Mouse (Mus musculus): ENCODE results near the gene Entpd1. TPM values are rescaled to one million over a fixed set of nuclear protein-coding genes. Genes with fewer than 3 reads are reported as not detected.
"Not testable (repeated sequence)": the region's sequence is repeated elsewhere in the genome, so short reads cannot be mapped to it uniquely, and the experiment has no call there.

Entpd1 gene
- total RNA-seq, 1 experiment from 2014 or later, result 54.4 TPM

GRCm38 (mm10) chr19:40616021-40616420 lies 3.9 kb downstream of the Entpd1 start:
- 0 out of 2 replicates have a peak, but pooled peaks have one; percentile 27 for ATAC-seq (replicated peaks; ENCODE audit: insufficient number of reproducible peaks, low FRiP score, low TSS enrichment, poor library complexity, severe bottlenecking)

DNA sequence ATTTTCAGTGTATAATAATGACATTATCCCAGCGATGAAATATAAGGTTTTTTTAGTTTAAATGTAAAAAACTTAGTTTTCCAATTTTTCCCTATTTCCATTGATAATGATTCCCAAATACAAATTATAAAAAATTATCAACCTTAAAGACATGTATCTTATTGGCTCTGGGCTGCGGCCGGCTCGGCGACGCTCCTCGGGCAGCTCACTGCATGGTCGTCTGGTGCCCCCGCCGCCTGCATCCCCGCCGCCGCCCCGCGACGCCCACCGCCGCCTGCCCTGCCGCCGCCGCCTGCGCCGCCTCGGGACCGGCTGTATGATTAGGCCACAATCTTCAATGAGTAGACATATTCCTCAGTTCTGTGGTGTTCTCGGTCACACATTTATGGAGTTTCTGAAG lies 9.4 kb downstream of the Entpd1 start:
- ATAC-seq (replicated peaks; ENCODE audit: insufficient number of reproducible peaks, low FRiP score, low TSS enrichment, poor library complexity, severe bottlenecking), result not testable (repeated sequence)

- ATAC-seq (replicated peaks; ENCODE audit: insufficient number of reproducible peaks, low FRiP score, low TSS enrichment, poor library complexity, severe bottlenecking), result no peak
Measured at GRCm38 (mm10) chr19:40625935-40626334, 13.8 kb downstream of the Entpd1 start.

GRCm38 (mm10) chr19:40628950-40629349 lies 16.8 kb downstream of the Entpd1 start:
- no peak for ATAC-seq (replicated peaks; ENCODE audit: insufficient number of reproducible peaks, low FRiP score, low TSS enrichment, poor library complexity, severe bottlenecking)

- no peak for ATAC-seq (replicated peaks; ENCODE audit: insufficient number of reproducible peaks, low FRiP score, low TSS enrichment, poor library complexity, severe bottlenecking)
Measured at GRCm38 (mm10) chr19:40630096-40630495, 17.9 kb downstream of the Entpd1 start.

DNA sequence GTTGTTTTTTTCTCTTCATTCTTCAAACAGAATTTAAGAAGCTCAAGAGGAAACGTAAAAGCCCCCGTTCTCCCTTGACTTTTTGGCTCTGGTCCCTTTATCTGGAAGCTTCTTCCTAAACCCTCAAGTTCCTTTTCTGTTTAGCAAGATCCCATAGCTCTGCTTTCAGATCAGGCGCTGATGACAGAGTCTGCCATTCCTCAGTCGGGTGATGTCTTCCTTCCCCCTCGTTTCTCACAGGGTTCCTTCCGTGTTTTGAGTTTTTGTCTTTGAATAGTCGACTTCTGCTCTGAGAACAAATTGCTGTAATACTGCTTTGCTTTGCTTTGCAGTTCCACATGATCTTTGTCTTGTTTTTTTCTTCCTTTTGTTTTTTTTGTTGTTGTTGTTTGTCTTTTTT lies 18.4 kb downstream of the Entpd1 start:
- peak; percentile 90 for ATAC-seq (replicated peaks; ENCODE audit: insufficient number of reproducible peaks, low FRiP score, low TSS enrichment, poor library complexity, severe bottlenecking)

- ATAC-seq (replicated peaks; ENCODE audit: insufficient number of reproducible peaks, low FRiP score, low TSS enrichment, poor library complexity, severe bottlenecking), result no peak
Measured at GRCm38 (mm10) chr19:40632193-40632592, 20.0 kb downstream of the Entpd1 start.

GRCm38 (mm10) chr19:40632668-40633067 lies 20.5 kb downstream of the Entpd1 start:
- ATAC-seq (replicated peaks; ENCODE audit: insufficient number of reproducible peaks, low FRiP score, low TSS enrichment, poor library complexity, severe bottlenecking), result no peak

DNA sequence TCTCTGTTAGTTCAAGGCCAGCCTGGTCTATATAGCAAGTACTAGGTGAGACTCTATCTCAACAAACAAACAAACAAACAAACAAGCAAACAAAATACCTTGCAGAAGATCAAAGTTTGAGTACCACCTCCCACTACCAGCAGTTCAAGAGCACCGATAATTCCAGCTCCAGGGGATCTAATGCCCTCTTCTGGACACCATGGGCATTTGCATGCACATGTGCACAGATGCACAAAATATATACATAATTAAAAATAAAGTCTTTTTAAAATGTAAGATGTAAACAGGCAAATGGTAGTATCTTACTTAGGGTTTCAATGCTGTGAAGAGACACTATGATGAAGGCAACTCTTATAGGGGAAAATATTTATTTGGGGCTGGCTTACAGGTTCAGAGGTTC lies 21.0 kb downstream of the Entpd1 start:
- no peak for ATAC-seq (replicated peaks; ENCODE audit: insufficient number of reproducible peaks, low FRiP score, low TSS enrichment, poor library complexity, severe bottlenecking)

GRCm38 (mm10) chr19:40637091-40637490 lies 24.9 kb downstream of the Entpd1 start:
- ATAC-seq (replicated peaks; ENCODE audit: insufficient number of reproducible peaks, low FRiP score, low TSS enrichment, poor library complexity, severe bottlenecking), result no peak

DNA sequence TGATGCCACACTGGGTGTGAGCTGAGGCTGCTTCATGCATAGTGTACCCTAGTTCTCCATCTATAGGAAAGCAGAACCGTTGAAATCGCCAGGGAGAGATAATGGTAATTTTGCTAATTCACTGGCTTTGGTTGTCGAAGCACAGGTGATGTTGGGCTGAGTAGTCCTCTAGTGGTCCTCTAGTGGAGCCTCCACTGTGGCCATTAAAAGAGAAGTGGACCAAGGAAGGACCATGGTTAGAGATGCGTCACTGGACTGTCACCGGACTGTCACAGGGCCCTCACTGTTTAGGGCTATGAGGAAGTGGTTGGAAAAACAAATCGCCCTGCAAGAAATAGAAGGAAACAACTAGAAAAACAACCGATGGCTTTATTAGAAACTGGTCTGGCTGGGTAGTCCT lies 25.4 kb downstream of the Entpd1 start:
- peak; percentile 85 for ATAC-seq (replicated peaks; ENCODE audit: insufficient number of reproducible peaks, low FRiP score, low TSS enrichment, poor library complexity, severe bottlenecking)

DNA sequence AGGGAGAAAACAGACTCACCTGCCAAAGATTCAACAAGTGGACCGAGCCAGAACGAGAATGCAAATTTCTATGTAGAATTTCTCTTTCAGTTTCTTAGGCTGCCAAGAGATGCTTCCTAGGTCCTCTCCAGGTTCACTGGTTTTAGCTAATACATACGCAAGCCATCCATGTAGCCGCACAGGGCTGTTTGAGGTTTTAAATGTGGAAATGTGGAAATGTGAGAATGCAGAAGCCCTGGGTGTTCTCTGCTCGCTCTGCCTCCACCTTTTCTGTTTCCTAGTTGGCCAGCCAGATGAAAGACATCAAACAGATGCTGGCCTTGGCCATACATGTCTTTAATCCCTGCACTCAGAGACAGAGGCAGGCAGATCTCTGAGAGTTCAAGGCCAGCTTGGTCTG lies 26.4 kb downstream of the Entpd1 start:
- ATAC-seq (replicated peaks; ENCODE audit: insufficient number of reproducible peaks, low FRiP score, low TSS enrichment, poor library complexity, severe bottlenecking), result 0 out of 2 replicates have a peak, but pooled peaks have one; percentile 14

- peak; percentile 76 for ATAC-seq (replicated peaks; ENCODE audit: insufficient number of reproducible peaks, low FRiP score, low TSS enrichment, poor library complexity, severe bottlenecking)
Measured at GRCm38 (mm10) chr19:40639729-40640304, 27.7 kb downstream of the Entpd1 start.

DNA sequence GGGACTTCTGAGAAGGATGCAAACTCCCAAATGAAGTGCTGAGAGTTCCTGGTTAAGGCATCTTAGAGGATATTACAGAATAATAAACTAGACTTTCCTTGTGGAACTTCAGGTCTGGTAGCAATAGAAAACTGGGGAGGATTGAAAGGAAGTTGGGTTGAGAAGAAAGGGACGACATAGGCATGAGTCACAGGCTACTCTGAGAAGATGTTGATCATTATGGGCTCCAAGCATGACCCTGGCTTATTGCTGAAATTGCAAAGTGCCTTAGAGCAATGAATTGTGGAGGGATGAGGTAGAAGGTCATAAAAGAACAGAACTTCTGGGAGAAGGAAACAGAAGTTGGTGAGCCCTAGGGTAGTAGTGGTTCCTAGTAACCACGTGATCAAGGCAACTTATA lies 28.6 kb downstream of the Entpd1 start:
- ATAC-seq (replicated peaks; ENCODE audit: insufficient number of reproducible peaks, low FRiP score, low TSS enrichment, poor library complexity, severe bottlenecking), result no peak

DNA sequence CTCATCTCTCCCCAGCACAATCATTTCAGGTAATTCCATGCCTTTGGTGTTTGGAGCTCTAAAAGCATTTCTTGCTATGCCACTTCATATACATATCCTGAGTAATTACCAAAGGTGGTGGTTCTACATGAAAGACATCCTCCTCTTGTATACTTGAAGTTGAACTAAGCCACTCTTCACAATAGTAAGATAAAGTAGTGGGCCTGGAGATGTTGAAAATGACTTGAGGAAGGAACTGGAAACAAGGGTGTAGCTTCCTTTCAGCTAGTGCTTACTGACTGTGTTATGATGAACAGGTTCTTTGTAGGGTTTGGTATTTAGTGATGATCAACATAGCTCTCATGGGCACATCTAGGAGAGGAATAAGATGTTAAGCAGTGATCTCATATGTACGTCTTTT lies 31.7 kb downstream of the Entpd1 start:
- no peak for ATAC-seq (replicated peaks; ENCODE audit: insufficient number of reproducible peaks, low FRiP score, low TSS enrichment, poor library complexity, severe bottlenecking)

DNA sequence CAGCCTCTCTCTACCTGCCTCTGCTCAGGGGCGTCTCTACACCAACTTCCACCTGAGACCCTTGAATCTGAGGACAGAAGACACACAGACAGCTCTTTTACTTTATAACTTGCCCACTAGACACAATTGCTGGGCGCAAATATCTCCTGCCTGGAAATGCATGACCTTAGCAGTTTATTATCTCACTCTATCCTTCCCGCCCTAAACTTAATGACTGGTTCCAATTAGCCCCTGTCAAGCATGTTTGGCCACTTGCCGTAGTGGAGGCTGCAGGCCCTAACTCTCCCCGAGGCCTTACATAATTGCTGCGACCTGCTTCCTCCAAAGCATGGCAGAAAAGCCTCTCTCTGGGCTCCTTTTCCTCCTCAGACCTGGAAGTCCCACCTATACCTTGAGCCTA lies 34.2 kb downstream of the Entpd1 start:
- no peak for ATAC-seq (replicated peaks; ENCODE audit: insufficient number of reproducible peaks, low FRiP score, low TSS enrichment, poor library complexity, severe bottlenecking)

DNA sequence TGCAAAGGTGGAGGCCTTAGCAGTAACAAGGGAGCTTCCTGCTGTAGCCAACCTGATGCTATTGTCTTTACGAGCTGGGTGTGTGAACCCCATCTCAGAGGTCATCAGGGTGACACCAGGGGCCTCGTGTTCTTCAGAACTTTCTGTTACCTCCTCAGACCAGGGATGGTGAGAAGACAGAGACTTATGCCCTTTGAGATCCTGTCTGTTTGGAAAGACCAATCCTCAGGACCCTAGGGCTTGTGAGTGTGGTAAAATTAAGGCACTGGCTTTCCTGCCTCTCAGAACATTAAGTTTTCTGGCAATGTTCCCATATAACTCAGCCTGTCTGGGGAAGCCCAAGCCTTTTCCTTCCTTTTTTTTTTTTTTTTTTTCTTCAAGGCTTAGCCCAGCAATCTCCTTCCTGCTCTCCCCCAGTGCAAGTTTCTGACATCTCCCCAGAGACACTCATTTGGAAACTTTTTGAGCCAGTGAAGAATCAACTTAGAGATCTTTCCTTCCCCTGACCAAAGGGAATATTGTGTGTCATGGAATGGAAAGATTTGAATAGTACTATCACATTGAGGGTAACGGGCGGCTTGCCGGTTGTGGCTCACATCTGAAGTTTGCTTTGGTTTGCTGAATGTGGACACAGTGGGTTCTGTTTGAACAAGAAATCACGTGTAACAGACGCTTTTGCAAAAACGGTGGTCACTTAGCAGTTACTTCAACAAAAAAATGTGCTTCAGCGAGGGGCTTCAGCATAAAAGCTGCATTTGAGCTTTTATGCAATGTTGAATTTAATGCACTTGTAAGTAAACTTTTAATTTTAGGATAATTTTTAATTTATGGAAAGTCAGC lies 35.4 kb downstream of the Entpd1 start:
- ATAC-seq (replicated peaks; ENCODE audit: insufficient number of reproducible peaks, low FRiP score, low TSS enrichment, poor library complexity, severe bottlenecking), result no peak

GRCm38 (mm10) chr19:40650090-40650489 lies 37.9 kb downstream of the Entpd1 start:
- peak; percentile 53; the same call in 1 of the 2 replicates for ATAC-seq (replicated peaks; ENCODE audit: insufficient number of reproducible peaks, low FRiP score, low TSS enrichment, poor library complexity, severe bottlenecking)

DNA sequence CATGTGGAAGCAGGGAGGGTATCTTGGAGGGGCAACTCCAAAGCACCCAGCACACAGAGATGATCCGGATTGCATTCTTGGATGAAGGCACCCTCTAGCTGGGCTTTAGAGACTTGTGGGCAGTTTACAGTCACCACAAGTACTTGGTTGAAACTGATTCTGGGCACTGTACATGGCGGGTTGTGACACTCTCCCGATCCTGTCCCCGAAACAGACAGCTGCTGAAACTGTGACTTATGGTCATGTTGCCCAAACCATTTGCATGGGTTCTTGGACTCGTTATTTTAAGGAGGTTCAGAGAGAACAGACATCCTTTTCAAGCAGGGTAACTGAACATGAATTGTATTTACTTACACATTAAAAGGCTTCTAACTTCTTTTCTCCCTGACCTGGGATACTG lies 44.0 kb downstream of the Entpd1 start:
- ATAC-seq (replicated peaks; ENCODE audit: insufficient number of reproducible peaks, low FRiP score, low TSS enrichment, poor library complexity, severe bottlenecking), result no peak

DNA sequence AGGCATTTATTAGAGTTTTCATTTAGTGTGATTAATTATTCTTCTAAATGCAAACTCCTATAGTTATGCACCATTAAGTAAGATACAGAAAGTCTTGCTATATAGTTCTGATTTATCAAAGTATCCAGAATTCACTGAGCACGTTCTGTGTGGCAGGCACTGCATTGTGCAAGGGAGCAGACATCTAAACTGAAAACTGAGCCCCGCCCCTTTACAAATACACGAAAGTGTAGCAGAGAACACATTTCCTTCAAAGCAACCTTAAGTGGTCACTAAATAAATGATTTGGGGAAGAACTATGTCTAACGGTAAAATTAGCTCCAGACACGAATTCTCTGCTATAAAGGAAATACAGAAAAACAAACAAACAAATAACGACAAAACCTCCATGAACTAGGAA lies 46.1 kb downstream of the Entpd1 start:
- no peak for ATAC-seq (replicated peaks; ENCODE audit: insufficient number of reproducible peaks, low FRiP score, low TSS enrichment, poor library complexity, severe bottlenecking)

Measured in monocyte, adult 5-6 weeks (primary cell).